Mouse (Mus musculus) ES-E14 (cell line): ENCODE data around the gene Car11. TPM values are rescaled to one million over a fixed set of nuclear protein-coding genes. Genes with fewer than 3 reads are reported as not detected.

ENCODE experiments used
- DNase-seq: peaks from one replicate; pipeline ENCODE4 v3.0.0-alpha.2; 2013; ENCODE audit warnings: low read depth, low spot score
- H3K27ac ChIP-seq: 2 replicates; pipeline ENCODE4 v1.5.1; 2012; ENCODE audit warnings: low read depth, mild to moderate bottlenecking, low read length, moderate library complexity, mixed read lengths; ENCODE audit not compliant: poor library complexity, insufficient read depth, severe bottlenecking
- H3K36me3 ChIP-seq: 2 replicates; pipeline ENCODE4 v1.6.1; 2012; ENCODE audit warnings: mild to moderate bottlenecking, low read length, moderate library complexity, mixed read lengths; ENCODE audit not compliant: control insufficient read depth, poor library complexity, insufficient read depth, severe bottlenecking
- H3K4me1 ChIP-seq, 2 experiments: fragments of 150-350 bp in 1 of 2; sonication (generic) in 1 of 2; 2 replicates each; pipeline ENCODE4 v1.6.1; 2012; ENCODE audit warnings: low read length in 2 of 2, mild to moderate bottlenecking in 1 of 2, mixed read lengths in 1 of 2; ENCODE audit not compliant: control insufficient read depth in 2 of 2, insufficient read depth in 2 of 2, poor library complexity in 1 of 2
- H3K4me3 ChIP-seq, 2 experiments: fragments of 150-350 bp in 1 of 2; sonication (generic) in 1 of 2; 2 replicates each; pipeline ENCODE4 v1.5.1; 2012; ENCODE audit warnings: low read length in 2 of 2, low read depth in 1 of 2, mild to moderate bottlenecking in 1 of 2, mixed read lengths in 1 of 2; ENCODE audit not compliant: insufficient read depth in 1 of 2, poor library complexity in 1 of 2, severe bottlenecking in 1 of 2
- H3K9ac ChIP-seq: 2 replicates; pipeline ENCODE4 v1.6.1; 2012; ENCODE audit warnings: low read depth, mild to moderate bottlenecking, low read length, mixed read lengths; ENCODE audit not compliant: poor library complexity, insufficient read depth, severe bottlenecking
- H3K9me3 ChIP-seq: fragments of 150-350 bp; sonication (generic); 2 replicates; pipeline ENCODE4 v1.6.1; 2012; ENCODE audit warnings: low read depth, mild to moderate bottlenecking, low read length; ENCODE audit not compliant: control insufficient read depth, insufficient read depth
- CHD2 ChIP-seq: IDR thresholded peaks from 2 replicates; pipeline ENCODE4 v1.6.1; 2014; ENCODE audit warnings: mild to moderate bottlenecking, low read depth, low read length, inconsistent platforms
- HCFC1 ChIP-seq: IDR thresholded peaks from 2 replicates; pipeline ENCODE4 v1.6.1; 2012; ENCODE audit warnings: low read length, inconsistent platforms, borderline replicate concordance; ENCODE audit not compliant: insufficient read depth
- MAFK ChIP-seq: IDR thresholded peaks from 2 replicates; pipeline ENCODE4 v1.6.1; 2014; ENCODE audit warnings: mild to moderate bottlenecking, low read depth, low read length, inconsistent platforms; ENCODE audit not compliant: insufficient read depth
- ZC3H11A ChIP-seq: IDR thresholded peaks from 2 replicates; pipeline ENCODE4 v1.6.1; 2012; ENCODE audit warnings: low read depth, mild to moderate bottlenecking, inconsistent platforms, low read length, borderline replicate concordance
- ZNF384 ChIP-seq: IDR thresholded peaks from 2 replicates; pipeline ENCODE4 v1.6.1; 2012; ENCODE audit warnings: low read depth, low read length, inconsistent platforms
- in situ Hi-C, 2 experiments: fragments of 600-800 bp; cut with MboI; formaldehyde crosslinking; loops; one replicate each; pipeline ENCODE4 v1.15.1; 2025; ENCODE audit warnings: low sequenced_read_pairs in 2 of 2, inconsistent platforms in 1 of 2; ENCODE audit not compliant: unreplicated experiment in 2 of 2
- total RNA-seq: library from RNA; depleted of rRNA; stranded (reverse); fragments of 300-350 nt; gene quantifications from 2 replicates; pipeline ENCODE4 v1.2.3, GENCODE M21; 2012

The Car11 gene
- total RNA-seq, 1 experiment = 4.4 TPM

DNA sequence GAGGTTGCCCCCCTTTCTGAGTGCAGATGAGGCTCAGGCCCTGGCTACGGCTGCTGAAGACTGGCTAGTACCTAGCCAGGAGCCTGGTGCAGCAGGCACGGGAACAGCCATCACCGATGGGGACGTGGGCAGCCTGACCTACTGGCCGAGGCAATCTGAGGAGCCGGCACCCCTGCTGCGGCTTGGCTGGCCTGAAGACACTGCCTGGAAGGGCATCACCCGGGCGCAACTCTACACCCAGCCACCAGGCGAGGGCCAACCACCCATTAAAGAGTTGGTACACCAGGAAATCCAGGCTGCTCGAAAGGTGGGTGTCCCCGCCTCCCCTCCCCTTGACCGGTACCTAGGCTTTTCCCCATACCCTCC, 22.7 kb downstream of the Car11 start:
- Histone ChIP-seq H3K9me3 (no peaks in the 10 kb centered on the region), H3K4me3 (no peak overlapping the region), H3K9ac (no peak overlapping the region), H3K27ac (no peak overlapping the region), H3K36me3 (peaks cover 65% of the 10 kb centered on the region), H3K4me1 (peaks cover 0 to 8% of the 10 kb centered on the region in 2 experiments; a peak in 1 of 4 replicates)
- TF ChIP-seq CHD2 (no peak), ZNF384 (no peak), MAFK (no peak), ZC3H11A (no peak)
- DNase-seq = no peak
- in situ Hi-C loops = no loop called here

DNA sequence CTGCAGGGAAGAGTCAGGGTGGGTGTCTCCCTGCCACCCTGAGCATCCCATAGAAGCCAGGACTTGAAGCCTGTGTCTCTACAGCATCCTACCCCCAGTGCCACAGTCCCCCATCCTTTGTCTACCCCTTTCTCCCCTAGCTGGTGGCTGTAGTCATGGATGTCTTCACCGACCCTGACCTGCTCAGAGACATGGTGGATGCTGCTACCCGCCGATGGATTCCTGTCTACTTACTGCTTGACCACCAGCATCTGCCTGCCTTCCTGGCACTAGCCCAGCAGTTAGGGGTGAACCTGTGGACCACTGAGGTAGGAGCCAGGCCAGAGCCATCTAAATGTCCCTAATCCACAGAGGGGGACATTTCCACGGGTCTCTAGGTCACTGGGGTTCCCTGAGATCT, 23.7 kb downstream of the Car11 start:
- TF ChIP-seq ZC3H11A (no peak), HCFC1 (no peak), CHD2 (no peak), MAFK (no peak), ZNF384 (no peak)
- H3K36me3 ChIP-seq = peaks cover 63% of the 10 kb centered on the region
- H3K4me1 ChIP-seq = peaks cover 0 to 8% of the 10 kb centered on the region in 2 experiments; a peak in 1 of 4 replicates
- no peak for DNase-seq
- no peaks in the 10 kb centered on the region for H3K9me3 ChIP-seq
- no peak overlapping the region for H3K9ac ChIP-seq
- in situ Hi-C loops = no loop called here
- no peak overlapping the region for H3K27ac ChIP-seq
- no peak overlapping the region for H3K4me3 ChIP-seq

DNA sequence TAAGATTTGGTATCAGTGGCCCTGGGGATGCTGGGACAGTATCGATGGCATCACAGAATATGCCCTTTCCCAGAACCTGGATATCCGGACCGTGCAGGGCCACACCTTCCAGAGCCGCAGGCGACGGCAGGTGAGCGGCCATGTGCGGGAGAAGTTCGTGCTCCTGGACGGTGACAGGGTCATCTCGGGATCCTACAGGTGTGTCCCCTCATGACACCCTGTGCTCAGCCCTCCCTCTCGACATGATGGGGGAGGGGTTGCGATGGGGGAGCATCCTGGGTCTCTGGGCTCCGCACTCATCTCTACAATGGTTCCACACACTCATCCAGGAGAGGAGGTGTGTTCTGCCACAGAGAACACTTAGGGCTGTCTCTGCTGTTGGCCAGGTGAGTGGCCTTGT, 24.1 kb downstream of the Car11 start:
- H3K36me3 ChIP-seq = peaks cover 60% of the 10 kb centered on the region
- in situ Hi-C loops = no loop called here
- peaks cover 0 to 8% of the 10 kb centered on the region in 2 experiments; a peak in 1 of 4 replicates for H3K4me1 ChIP-seq
- no peak overlapping the region for H3K27ac ChIP-seq
- no peak overlapping the region for H3K9ac ChIP-seq
- TF ChIP-seq ZNF384 = no peak
- H3K9me3 ChIP-seq = no peaks in the 10 kb centered on the region
- H3K4me3 ChIP-seq = no peak overlapping the region
- no peak for DNase-seq

DNA sequence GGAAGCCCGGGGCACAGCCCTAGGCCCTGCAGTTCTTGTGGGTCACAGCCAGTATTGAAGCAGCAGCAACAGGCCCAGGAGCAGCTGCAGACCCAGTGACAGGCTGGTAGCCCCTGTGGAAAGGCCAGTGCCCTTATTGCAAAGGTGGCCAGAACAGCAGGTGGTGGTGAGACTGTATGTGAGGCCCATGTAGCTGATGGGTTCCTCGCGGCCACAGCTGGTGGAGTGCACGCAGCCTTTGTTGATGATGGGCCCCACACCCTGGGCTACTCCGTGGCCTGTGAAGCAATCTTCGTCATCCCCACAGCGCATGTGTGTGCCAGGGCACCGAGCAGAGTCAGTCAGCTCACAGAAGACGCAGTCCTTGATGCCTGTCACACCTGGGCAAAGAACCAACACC, 25.5 kb downstream of the Car11 start:
- TF ChIP-seq MAFK (no peak), HCFC1 (no peak)
- Histone ChIP-seq H3K4me1 (peaks cover 0 to 11% of the 10 kb centered on the region in 2 experiments; a peak in 1 of 4 replicates), H3K4me3 (no peak overlapping the region), H3K27ac (no peak overlapping the region), H3K9ac (no peak overlapping the region), H3K36me3 (peaks cover 48% of the 10 kb centered on the region), H3K9me3 (no peaks in the 10 kb centered on the region)
- in situ Hi-C loops = loop anchor here in 1 of 2 experiments (25.0 kb wide), 1 partner anchor 212 kb away; no protein-coding TSS in a partner anchor
- DNase-seq = no peak

DNA sequence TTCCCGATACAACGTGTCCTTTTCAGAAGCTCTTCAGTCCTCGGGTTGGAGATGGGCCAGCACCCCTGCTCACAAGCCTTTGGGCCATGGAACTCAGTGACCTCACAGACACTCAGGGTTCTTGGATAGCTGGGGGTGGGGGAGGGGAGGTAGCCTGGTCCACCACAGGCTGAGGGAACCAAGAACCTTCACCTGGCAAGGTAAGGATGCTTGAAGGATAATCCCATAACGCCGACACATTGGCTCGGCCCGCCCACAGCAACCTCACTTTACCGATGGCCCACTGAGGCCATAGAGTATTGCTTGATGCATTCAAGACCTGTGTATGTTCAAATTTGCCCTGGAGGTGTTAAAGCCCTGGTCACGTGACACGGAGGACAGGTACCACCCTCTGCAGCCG, 26.1 kb downstream of the Car11 start, which contains the start of gene Spaca4:
TSS of gene Spaca4 (minus strand) at position 101 of the 400 bp plus-strand sequence.
- Histone ChIP-seq H3K4me3 (no peak within 1 kb of the TSS), H3K36me3 (peaks cover 43% of the 10 kb centered on the region), H3K27ac (no peak within 1 kb of the TSS), H3K9me3 (no peaks in the 10 kb centered on the region), H3K4me1 (peaks cover 1 to 16% of the 10 kb centered on the region in 2 experiments; a peak in 1 of 4 replicates), H3K9ac (no peak within 1 kb of the TSS)
- in situ Hi-C loops = loop anchor here in 1 of 2 experiments (25.0 kb wide), 1 partner anchor 212 kb away; no protein-coding TSS in a partner anchor
- no peak for DNase-seq
- TF ChIP-seq ZC3H11A (no peak), ZNF384 (no peak), HCFC1 (no peak), CHD2 (no peak), MAFK (no peak)
